Mouse (Mus musculus): ENCODE measurements at regions not wholly inside any gene's neighbourhood (a gene's known extent, or its start where the extent isn't known, plus 50 kb on each side); places are given as distances from the start of the nearest gene placed in this dataset.

- Histone ChIP-seq H3K36me3 (replicated peaks; ENCODE audit: control insufficient read depth, insufficient read depth, low read depth) (no peaks in the 10 kb centered on the region), H3K4me3 (ENCODE audit: insufficient read depth in 1 of 2, low read depth in 2 of 2, low read length in 2 of 2) (no peak overlapping the region), H3K27ac (no peak overlapping the region), H3K9ac (replicated peaks) (no peak overlapping the region), H3K9me3 (ENCODE audit: control insufficient read depth, low read length) (no peaks in the 10 kb centered on the region), H3K4me1 (replicated peaks; ENCODE audit: control insufficient read depth in 2 of 2, insufficient read depth in 2 of 2, low read length in 1 of 2) (no peaks in the 10 kb centered on the region), H3K27me3 (ENCODE audit: control insufficient read depth, insufficient read depth, low read length) (no peaks in the 10 kb centered on the region), H3K4me2 (ENCODE audit: low read depth) (no peak overlapping the region)
- no peak for ATAC-seq (ENCODE audit: insufficient read depth)
- WGBS (ENCODE audit: insufficient replicate concordance), result 55% methylated on average over 1 of the region's 1 CpGs
- DNase-seq (ENCODE audit: low read depth in 3 of 3, low spot score in 3 of 3), result no peak
- TF ChIP-seq CTCF (IDR thresholded peaks at IDR 0.05; ENCODE audit: low read depth) (no peak), EP300 (IDR thresholded peaks at IDR 0.05; ENCODE audit: low read depth) (no peak)
Measured at GRCm38 (mm10) chr4:90003898-90004297, 214.7 kb upstream of the Zfp352 start.

- no peak for ATAC-seq (ENCODE audit: insufficient read depth)
- H3K4me1 ChIP-seq (replicated peaks; ENCODE audit: control insufficient read depth in 2 of 2, insufficient read depth in 2 of 2, low read length in 1 of 2), result no peaks in the 10 kb centered on the region
- H3K9me3 ChIP-seq (ENCODE audit: control insufficient read depth, low read length), result no peaks in the 10 kb centered on the region
- WGBS (ENCODE audit: insufficient replicate concordance), result 67% methylated on average over 1 of the region's 1 CpGs
- no peak for DNase-seq (ENCODE audit: low read depth in 3 of 3, low spot score in 3 of 3)
- no peaks in the 10 kb centered on the region for H3K36me3 ChIP-seq (replicated peaks; ENCODE audit: control insufficient read depth, insufficient read depth, low read depth)
- H3K9ac ChIP-seq (replicated peaks), result no peak overlapping the region
- H3K4me3 ChIP-seq (ENCODE audit: insufficient read depth in 1 of 2, low read depth in 2 of 2, low read length in 2 of 2), result no peak overlapping the region
- no peak overlapping the region for H3K27ac ChIP-seq
- TF ChIP-seq CTCF (IDR thresholded peaks at IDR 0.05; ENCODE audit: low read depth) (no peak), EP300 (IDR thresholded peaks at IDR 0.05; ENCODE audit: low read depth) (no peak)
- H3K4me2 ChIP-seq (ENCODE audit: low read depth), result no peak overlapping the region
- H3K27me3 ChIP-seq (ENCODE audit: control insufficient read depth, insufficient read depth, low read length), result no peaks in the 10 kb centered on the region
Measured at GRCm38 (mm10) chr4:90012723-90013122, 205.9 kb upstream of the Zfp352 start.

- Histone ChIP-seq H3K4me2 (ENCODE audit: low read depth) (no peak overlapping the region), H3K4me3 (ENCODE audit: insufficient read depth in 1 of 2, low read depth in 2 of 2, low read length in 2 of 2) (no peak overlapping the region), H3K27ac (no peak overlapping the region), H3K4me1 (replicated peaks; ENCODE audit: control insufficient read depth in 2 of 2, insufficient read depth in 2 of 2, low read length in 1 of 2) (no peaks in the 10 kb centered on the region), H3K9me3 (ENCODE audit: control insufficient read depth, low read length) (no peaks in the 10 kb centered on the region), H3K36me3 (replicated peaks; ENCODE audit: control insufficient read depth, insufficient read depth, low read depth) (no peaks in the 10 kb centered on the region), H3K27me3 (ENCODE audit: control insufficient read depth, insufficient read depth, low read length) (no peaks in the 10 kb centered on the region), H3K9ac (replicated peaks) (no peak overlapping the region)
- ATAC-seq (ENCODE audit: insufficient read depth) (no peak), DNase-seq (ENCODE audit: low read depth in 3 of 3, low spot score in 3 of 3) (no peak)
- TF ChIP-seq EP300 (IDR thresholded peaks at IDR 0.05; ENCODE audit: low read depth) (no peak), CTCF (IDR thresholded peaks at IDR 0.05; ENCODE audit: low read depth) (no peak)
Measured at GRCm38 (mm10) chr4:90014203-90014602, 204.4 kb upstream of the Zfp352 start.
